Mouse (Mus musculus): Measurements from ENCODE around the gene Lrrc55. TPM values are rescaled to one million over a fixed set of nuclear protein-coding genes. Genes with fewer than 3 reads are reported as not detected.

The Lrrc55 gene
- polyA plus RNA-seq, 1 experiment from 2014 or later, result 0.59 TPM

DNA sequence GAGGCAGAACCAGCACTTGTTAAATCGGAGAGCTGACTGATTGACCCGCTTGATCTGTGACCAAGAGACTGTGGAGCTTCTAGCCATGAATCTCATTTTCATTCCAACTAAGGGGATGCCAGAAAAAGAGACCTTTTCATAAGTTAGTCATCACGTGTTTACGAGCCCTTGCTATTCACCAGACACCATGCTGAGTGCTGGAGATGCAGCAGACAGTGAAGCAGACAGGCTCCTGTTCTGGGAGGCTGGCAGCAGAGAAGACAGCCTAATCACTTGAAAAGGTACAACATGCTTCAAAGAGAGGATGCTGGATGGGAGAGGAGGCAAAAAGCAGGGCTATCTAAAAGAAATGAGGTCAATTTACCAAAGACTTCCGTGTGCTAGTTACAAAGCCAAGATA lies 12.3 kb upstream of the Lrrc55 start:
- Histone ChIP-seq H3K36me3 (no peaks in the 10 kb centered on the region), H3K27me3 (no peaks in the 10 kb centered on the region), H3K27ac (no peak overlapping the region), H3K4me1 (no peaks in the 10 kb centered on the region), H3K4me2 (no peak overlapping the region), H3K9me3 (no peaks in the 10 kb centered on the region), H3K9ac (no peak overlapping the region), H3K4me3 (no peak overlapping the region)
- 79% methylated on average over 5 of the region's 5 CpGs for WGBS
- ATAC-seq (ENCODE audit: insufficient number of reproducible peaks, insufficient read depth, low FRiP score, low TSS enrichment, low read depth), result no peak

GRCm38 (mm10) chr2:85205170-85205569 lies 8.2 kb upstream of the Lrrc55 start:
- H3K9me3 ChIP-seq, result no peaks in the 10 kb centered on the region
- H3K27ac ChIP-seq, result no peak overlapping the region
- no peak overlapping the region for H3K4me3 ChIP-seq
- ATAC-seq (ENCODE audit: insufficient number of reproducible peaks, insufficient read depth, low FRiP score, low TSS enrichment, low read depth), result no peak
- H3K9ac ChIP-seq, result no peak overlapping the region
- H3K4me2 ChIP-seq, result no peak overlapping the region
- no peaks in the 10 kb centered on the region for H3K36me3 ChIP-seq
- H3K27me3 ChIP-seq, result no peaks in the 10 kb centered on the region
- WGBS, result 85% methylated on average over 8 of the region's 8 CpGs
- no peaks in the 10 kb centered on the region for H3K4me1 ChIP-seq

- H3K4me2 ChIP-seq, result peak overlapping the region; percentile 62
- peak overlapping the region; percentile 51; the same call in 1 of the 2 replicates for H3K9ac ChIP-seq
- 2% methylated on average over 24 of the region's 24 CpGs for WGBS
- H3K36me3 ChIP-seq, result no peaks in the 10 kb centered on the region
- H3K4me3 ChIP-seq, result peak overlapping the region; percentile 29
- H3K9me3 ChIP-seq, result no peaks in the 10 kb centered on the region
- no peak overlapping the region for H3K27ac ChIP-seq
- peaks cover 10% of the 10 kb centered on the region for H3K4me1 ChIP-seq
- ATAC-seq (ENCODE audit: insufficient number of reproducible peaks, insufficient read depth, low FRiP score, low TSS enrichment, low read depth), result no peak
- peaks cover 13% of the 10 kb centered on the region for H3K27me3 ChIP-seq
Measured at GRCm38 (mm10) chr2:85198011-85198965, 1.3 kb upstream of the Lrrc55 start.

- no peak overlapping the region for H3K27ac ChIP-seq
- no peak for ATAC-seq (ENCODE audit: insufficient number of reproducible peaks, insufficient read depth, low FRiP score, low TSS enrichment, low read depth)
- H3K9ac ChIP-seq, result no peak overlapping the region
- H3K27me3 ChIP-seq, result peaks cover 13% of the 10 kb centered on the region
- H3K36me3 ChIP-seq, result no peaks in the 10 kb centered on the region
- no peak overlapping the region for H3K4me2 ChIP-seq
- 64% methylated on average over 1 of the region's 1 CpGs for WGBS
- peaks cover 10% of the 10 kb centered on the region for H3K4me1 ChIP-seq
- no peaks in the 10 kb centered on the region for H3K9me3 ChIP-seq
- no peak overlapping the region for H3K4me3 ChIP-seq
Measured at GRCm38 (mm10) chr2:85194566-85194965, 2.4 kb downstream of the Lrrc55 start.

DNA sequence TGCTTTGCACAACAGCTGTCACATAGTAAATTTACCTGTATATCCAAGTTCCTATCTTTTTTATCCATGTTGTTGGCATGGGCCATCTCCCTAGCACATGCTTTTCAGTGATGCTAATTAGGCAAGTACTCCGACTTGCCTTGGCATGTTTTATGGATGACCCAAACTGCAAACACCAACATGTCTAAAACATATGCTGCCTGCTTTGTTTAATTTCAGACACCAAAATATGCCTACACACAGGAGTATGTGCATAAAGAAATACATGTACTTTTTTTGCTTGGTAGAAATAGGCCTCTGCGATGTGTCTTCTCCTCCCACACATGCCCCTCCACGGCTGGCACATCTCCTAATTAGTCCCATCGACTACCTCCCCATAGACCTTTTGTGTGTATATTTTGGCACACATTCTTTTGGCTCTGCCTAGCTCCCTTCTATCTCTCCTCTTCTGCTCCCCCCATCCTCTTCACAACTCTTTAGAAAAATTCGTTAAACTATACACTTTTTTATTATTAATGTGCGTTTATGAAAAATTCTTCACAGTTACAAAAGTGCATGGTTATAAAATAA lies 9.3 kb downstream of the Lrrc55 start:
- Histone ChIP-seq H3K27me3 (no peaks in the 10 kb centered on the region), H3K9me3 (no peaks in the 10 kb centered on the region), H3K4me3 (no peak overlapping the region), H3K4me1 (no peaks in the 10 kb centered on the region), H3K27ac (no peak overlapping the region), H3K4me2 (no peak overlapping the region), H3K9ac (no peak overlapping the region), H3K36me3 (no peaks in the 10 kb centered on the region)
- ATAC-seq (ENCODE audit: insufficient number of reproducible peaks, insufficient read depth, low FRiP score, low TSS enrichment, low read depth), result no peak
- WGBS, result 88% methylated on average over 6 of the region's 6 CpGs

DNA sequence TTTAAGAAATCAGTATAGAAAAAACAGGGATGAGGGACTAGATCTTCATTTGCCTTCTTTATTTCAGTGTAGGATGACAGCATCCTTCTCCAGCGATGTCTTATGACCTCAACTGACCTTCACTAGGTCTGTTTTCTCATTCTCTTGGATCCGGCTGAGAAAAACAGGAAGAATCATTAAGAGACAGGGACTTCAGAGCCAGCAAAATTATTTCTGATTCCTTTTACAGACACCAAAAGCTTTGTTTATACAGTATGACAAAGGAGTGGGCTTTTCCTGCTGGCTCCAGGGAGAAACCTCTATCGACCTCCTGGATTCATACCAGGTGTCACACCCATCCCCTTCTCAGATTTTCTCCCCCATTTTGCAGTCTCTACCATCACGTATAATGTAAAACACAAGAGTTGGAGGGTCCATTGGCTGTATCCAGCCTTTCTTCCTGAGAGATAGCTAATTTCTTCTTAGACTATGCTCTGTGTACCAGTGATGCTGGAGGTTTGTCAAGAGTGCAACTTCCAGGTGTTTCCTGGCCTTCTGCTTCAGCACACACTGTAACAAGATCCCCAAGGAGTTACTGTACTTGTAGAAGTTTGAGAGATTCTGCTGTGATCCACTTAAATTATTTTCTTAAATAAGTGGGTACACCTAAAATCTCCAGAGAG lies 18.7 kb downstream of the Lrrc55 start:
- 55% methylated on average over 4 of the region's 4 CpGs for WGBS
- Histone ChIP-seq H3K9me3 (no peaks in the 10 kb centered on the region), H3K27ac (no peak overlapping the region), H3K27me3 (no peaks in the 10 kb centered on the region), H3K4me3 (no peak overlapping the region), H3K4me1 (peaks cover 4% of the 10 kb centered on the region), H3K4me2 (no peak overlapping the region), H3K36me3 (no peaks in the 10 kb centered on the region), H3K9ac (no peak overlapping the region)
- no peak for ATAC-seq (ENCODE audit: insufficient number of reproducible peaks, insufficient read depth, low FRiP score, low TSS enrichment, low read depth)

DNA sequence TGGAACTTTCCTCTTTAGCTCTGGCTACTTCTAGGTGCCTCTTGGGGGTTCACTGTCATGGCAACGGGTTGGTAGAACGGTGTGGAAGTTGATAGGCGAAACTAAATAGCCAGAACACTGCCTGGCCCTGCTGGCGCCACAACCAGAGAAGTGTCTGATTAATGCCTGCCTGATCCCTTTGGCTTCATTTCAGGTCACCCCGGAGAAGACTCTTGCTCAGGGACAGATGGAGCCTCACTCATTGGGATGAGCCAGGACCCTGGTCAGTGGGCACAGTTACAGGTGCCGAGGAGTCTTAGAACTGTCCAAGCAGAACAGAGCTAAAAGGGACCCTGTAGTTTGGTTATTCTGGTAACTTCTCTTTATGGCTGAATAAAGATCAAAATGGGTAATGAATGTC lies 23.5 kb downstream of the Lrrc55 start:
- Histone ChIP-seq H3K9ac (no peak overlapping the region), H3K9me3 (no peaks in the 10 kb centered on the region), H3K4me3 (no peak overlapping the region), H3K4me1 (peaks cover 4% of the 10 kb centered on the region), H3K27ac (no peak overlapping the region), H3K36me3 (no peaks in the 10 kb centered on the region), H3K27me3 (peaks cover 4% of the 10 kb centered on the region; the same call in 1 of the 2 replicates), H3K4me2 (no peak overlapping the region)
- 54% methylated on average over 6 of the region's 6 CpGs for WGBS
- no peak for ATAC-seq (ENCODE audit: insufficient number of reproducible peaks, insufficient read depth, low FRiP score, low TSS enrichment, low read depth)

- no peak overlapping the region for H3K4me3 ChIP-seq
- no peak for ATAC-seq (ENCODE audit: insufficient number of reproducible peaks, insufficient read depth, low FRiP score, low TSS enrichment, low read depth)
- peaks cover 4% of the 10 kb centered on the region; the same call in 1 of the 2 replicates for H3K27me3 ChIP-seq
- peaks cover 4% of the 10 kb centered on the region for H3K4me1 ChIP-seq
- H3K9ac ChIP-seq, result no peak overlapping the region
- H3K4me2 ChIP-seq, result no peak overlapping the region
- 31% methylated on average over 2 of the region's 2 CpGs for WGBS
- H3K9me3 ChIP-seq, result no peaks in the 10 kb centered on the region
- no peaks in the 10 kb centered on the region for H3K36me3 ChIP-seq
- no peak overlapping the region for H3K27ac ChIP-seq
Measured at GRCm38 (mm10) chr2:85172763-85173103, 24.3 kb downstream of the Lrrc55 start.

DNA sequence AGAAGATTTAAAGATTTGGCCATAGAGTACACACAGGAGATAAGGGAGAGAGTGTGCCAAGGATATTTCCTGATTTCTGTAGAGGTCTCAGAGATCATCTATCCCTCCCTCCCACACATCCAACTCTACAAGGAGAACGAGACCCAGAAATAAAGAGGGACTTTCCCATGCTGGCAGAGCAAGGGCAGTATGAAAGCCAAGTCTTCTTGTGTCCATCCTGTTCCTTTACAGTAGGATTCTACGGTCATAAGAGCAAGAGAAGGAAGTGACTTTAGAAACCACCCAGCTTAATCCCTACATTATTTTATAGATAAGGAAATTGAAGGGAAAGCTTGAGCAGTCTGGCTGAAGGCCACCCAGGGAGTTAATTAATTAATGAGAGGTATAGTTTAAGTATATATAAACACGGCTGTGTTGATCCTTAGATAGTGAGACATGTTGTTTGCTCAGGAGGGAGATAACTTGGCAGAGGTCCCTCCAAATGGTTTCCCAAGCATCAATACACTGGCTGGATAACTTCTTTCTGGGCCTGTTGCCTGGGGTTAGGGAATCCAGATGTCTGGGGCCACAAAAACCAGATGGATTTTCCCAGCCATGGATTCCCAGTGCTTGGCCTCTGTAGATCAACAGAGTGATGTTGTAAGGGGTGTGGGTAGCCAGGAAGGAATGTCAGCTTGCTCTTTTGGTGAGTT lies 24.8 kb downstream of the Lrrc55 start:
- no peak overlapping the region for H3K4me3 ChIP-seq
- no peak overlapping the region for H3K27ac ChIP-seq
- no peaks in the 10 kb centered on the region for H3K9me3 ChIP-seq
- WGBS, result 52% methylated on average over 3 of the region's 3 CpGs
- H3K9ac ChIP-seq, result no peak overlapping the region
- peaks cover 4% of the 10 kb centered on the region for H3K4me1 ChIP-seq
- no peaks in the 10 kb centered on the region for H3K36me3 ChIP-seq
- H3K4me2 ChIP-seq, result no peak overlapping the region
- no peak for ATAC-seq (ENCODE audit: insufficient number of reproducible peaks, insufficient read depth, low FRiP score, low TSS enrichment, low read depth)
- H3K27me3 ChIP-seq, result peaks cover 4% of the 10 kb centered on the region; the same call in 1 of the 2 replicates

GRCm38 (mm10) chr2:85168327-85168726 lies 28.7 kb downstream of the Lrrc55 start:
- Histone ChIP-seq H3K9me3 (no peaks in the 10 kb centered on the region), H3K4me1 (peaks cover under 1% of the 10 kb centered on the region), H3K4me3 (no peak overlapping the region), H3K4me2 (no peak overlapping the region), H3K27ac (no peak overlapping the region), H3K9ac (no peak overlapping the region), H3K36me3 (no peaks in the 10 kb centered on the region), H3K27me3 (peaks cover 6% of the 10 kb centered on the region; the same call in 1 of the 2 replicates)
- no peak for ATAC-seq (ENCODE audit: insufficient number of reproducible peaks, insufficient read depth, low FRiP score, low TSS enrichment, low read depth)
- WGBS, result 56% methylated on average over 1 of the region's 1 CpGs

- no peak for ATAC-seq (ENCODE audit: insufficient number of reproducible peaks, insufficient read depth, low FRiP score, low TSS enrichment, low read depth)
- WGBS, result 81% methylated on average over 1 of the region's 1 CpGs
Measured at GRCm38 (mm10) chr2:85167624-85168023, 29.4 kb downstream of the Lrrc55 start.

More at GRCm38 (mm10) chr2:85167624-85168023, 29.4 kb downstream of the Lrrc55 start:
- Histone ChIP-seq H3K27me3 (peaks cover 6% of the 10 kb centered on the region; the same call in 1 of the 2 replicates), H3K9me3 (no peaks in the 10 kb centered on the region), H3K9ac (no peak overlapping the region), H3K4me2 (no peak overlapping the region), H3K4me3 (no peak overlapping the region), H3K4me1 (no peaks in the 10 kb centered on the region; the same call in 1 of the 2 replicates), H3K36me3 (no peaks in the 10 kb centered on the region), H3K27ac (peak overlapping the region; percentile 17; the same call in 1 of the 2 replicates)

Measured in embryonic facial prominence, embryonic 13.5 days (tissue).